Mouse (Mus musculus): ENCODE measurements around the gene Plekhg5.

GRCm38 (mm10) chr4:152022506-152022905 is 49.8 kb upstream of the Plekhg5 start:
- TF ChIP-seq EP300 (IDR thresholded peaks at IDR 0.05; ENCODE audit: low read depth) (no peak), CTCF (IDR thresholded peaks at IDR 0.05; ENCODE audit: low read depth) (no peak)

Measured in liver, postnatal 0 days (tissue).